Mouse (Mus musculus) activated CD4-positive, CD25-positive, alpha-beta regulatory T cell, adult 9 weeks (primary cell): ENCODE data around the gene Tmsb4x. TPM values are rescaled to one million over a fixed set of nuclear protein-coding genes. Genes with fewer than 3 reads are reported as not detected.

ENCODE experiments used
- polyA plus RNA-seq: library from polyadenylated mRNA; unstranded; fragments of 100-300 nt; shearing (Covaris generic); gene quantifications from one replicate; pipeline ENCODE4 v1.2.1, GENCODE M21; 2017

The Tmsb4x gene
- polyA plus RNA-seq, result 18,750 TPM

GRCm38 (mm10) chrX:167208978-167209754 is at the start of gene Tmsb4x:
Gene Tmsb4x, minus strand, starts transcription at chrX:167209315.

Other genes with a start within 250 kb of the Tmsb4x start
- 0.23 TPM for gene Tlr8, start 55.0 kb upstream of the Tmsb4x start, polyA plus RNA-seq
- 27.1 TPM for gene Tlr7, start 121.2 kb upstream of the Tmsb4x start, polyA plus RNA-seq
- gene Prps2, start 173.4 kb upstream of the Tmsb4x start, polyA plus RNA-seq, result 80.5 TPM